Mouse (Mus musculus) kidney, embryonic 16.5 days (tissue): ENCODE results near the gene Vdr. TPM values are rescaled to one million over a fixed set of nuclear protein-coding genes. Genes with fewer than 3 reads are reported as not detected.

Experiments
- ATAC-seq: fragments of 200-750 bp; cut with Nextera tagmentation; 2 replicates; pipeline ENCODE4 v1.8.0; 2017; ENCODE audit warnings: moderate TSS enrichment; ENCODE audit not compliant: low FRiP score, low TSS enrichment
- H3K27ac ChIP-seq: fragments of 300-500 bp; sonication (generic); 2 replicates; pipeline ENCODE4 v1.5.1; 2014; ENCODE audit warnings: low read length
- H3K27me3 ChIP-seq: fragments of 300-500 bp; sonication (generic); 2 replicates; pipeline ENCODE4 v1.6.1; 2014; ENCODE audit warnings: low read length, control low read depth, mixed read lengths; ENCODE audit not compliant: insufficient read depth
- H3K36me3 ChIP-seq: fragments of 300-500 bp; sonication (generic); 2 replicates; pipeline ENCODE4 v1.6.1; 2014; ENCODE audit warnings: low read length, control low read depth, mixed read lengths; ENCODE audit not compliant: insufficient read depth
- H3K4me1 ChIP-seq: fragments of 300-500 bp; sonication (generic); 2 replicates; pipeline ENCODE4 v1.6.1; 2014; ENCODE audit warnings: low read length, control low read depth, mixed read lengths; ENCODE audit not compliant: insufficient read depth
- H3K4me2 ChIP-seq: fragments of 300-500 bp; sonication (generic); replicated peaks from 2 replicates; pipeline ENCODE4 v1.6.1; 2014; ENCODE audit warnings: low read depth, low read length
- H3K4me3 ChIP-seq: fragments of 300-500 bp; sonication (generic); 2 replicates; pipeline ENCODE4 v1.5.1; 2014; ENCODE audit warnings: mild to moderate bottlenecking, low read length
- H3K9ac ChIP-seq: fragments of 300-500 bp; sonication (generic); replicated peaks from 2 replicates; pipeline ENCODE4 v1.6.1; 2014; ENCODE audit warnings: low read length
- H3K9me3 ChIP-seq: fragments of 300-500 bp; sonication (generic); 2 replicates; pipeline ENCODE4 v1.6.1; 2016; ENCODE audit warnings: low read length, control low read depth
- WGBS: fragments of 180-500 bp; shearing (Covaris S2); extraction: QIAGEN DNeasy Blood & Tissue Kit; methylation state at CpG from one replicate; pipeline ENCODE4 v1.1.7; 2014; 5-methylcytosine and 5-hydroxymethylcytosine counted together
- polyA plus RNA-seq: library from polyadenylated mRNA; unstranded; fragments of >200 nt; fragmentation: Nextera tagmentation; extraction: Ambion mirVana; gene quantifications from 2 replicates; pipeline ENCODE4 v1.2.1, GENCODE M21; 2015

Gene Vdr
- polyA plus RNA-seq, 1 experiment from 2014 or later, result 10.5 TPM

DNA sequence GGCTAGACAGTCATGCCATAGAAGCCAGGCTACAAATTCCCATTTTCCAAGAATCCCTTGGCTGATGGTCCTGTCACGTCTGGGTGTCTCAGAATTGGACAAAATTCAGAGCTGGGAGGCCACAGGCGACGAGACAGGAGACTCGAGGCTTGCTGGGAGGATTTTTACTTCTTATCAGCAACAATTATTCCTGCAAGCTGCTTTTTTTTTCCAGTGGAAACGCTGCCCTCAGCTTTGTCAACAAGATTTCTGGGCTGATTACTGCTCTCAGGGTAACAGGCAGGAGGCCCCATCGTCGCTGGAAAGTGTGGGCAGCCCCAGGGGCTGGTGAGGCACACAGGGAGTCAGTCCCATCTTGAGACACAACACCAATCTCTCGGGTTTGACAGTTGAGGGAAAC, 17.9 kb downstream of the Vdr start:
- Histone ChIP-seq H3K9me3 (no peaks in the 10 kb centered on the region), H3K4me2 (no peak overlapping the region), H3K27me3 (no peaks in the 10 kb centered on the region), H3K27ac (no peak overlapping the region), H3K4me1 (peaks cover 26% of the 10 kb centered on the region), H3K9ac (no peak overlapping the region), H3K36me3 (no peaks in the 10 kb centered on the region), H3K4me3 (no peak overlapping the region)
- 55% methylated on average over 8 of the region's 8 CpGs for WGBS
- ATAC-seq, result no peak

DNA sequence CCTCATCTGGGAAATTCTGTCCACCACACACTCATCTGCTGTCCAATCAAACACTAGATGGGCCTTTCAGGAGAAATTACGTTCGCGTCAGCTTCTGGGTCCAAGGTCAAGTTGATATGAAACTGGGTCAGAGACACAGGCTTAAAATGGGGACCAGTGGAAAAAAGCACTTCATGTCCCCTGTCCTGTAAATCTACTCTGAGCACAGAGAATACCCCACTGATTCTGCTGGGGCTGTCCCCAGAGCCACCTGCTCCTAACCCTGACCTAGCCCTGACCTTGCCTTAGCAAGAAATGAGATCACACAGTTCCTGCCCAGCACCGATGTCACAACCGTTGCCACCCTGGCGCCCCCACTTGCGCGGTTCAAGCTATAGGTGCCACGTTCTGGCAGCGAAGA, 20.0 kb downstream of the Vdr start:
- no peak overlapping the region for H3K4me3 ChIP-seq
- H3K36me3 ChIP-seq, result no peaks in the 10 kb centered on the region
- no peak for ATAC-seq
- no peak overlapping the region for H3K27ac ChIP-seq
- peaks cover 12% of the 10 kb centered on the region for H3K4me1 ChIP-seq
- no peak overlapping the region for H3K9ac ChIP-seq
- 88% methylated on average over 10 of the region's 10 CpGs for WGBS
- no peaks in the 10 kb centered on the region for H3K27me3 ChIP-seq
- H3K4me2 ChIP-seq, result no peak overlapping the region
- no peaks in the 10 kb centered on the region for H3K9me3 ChIP-seq

DNA sequence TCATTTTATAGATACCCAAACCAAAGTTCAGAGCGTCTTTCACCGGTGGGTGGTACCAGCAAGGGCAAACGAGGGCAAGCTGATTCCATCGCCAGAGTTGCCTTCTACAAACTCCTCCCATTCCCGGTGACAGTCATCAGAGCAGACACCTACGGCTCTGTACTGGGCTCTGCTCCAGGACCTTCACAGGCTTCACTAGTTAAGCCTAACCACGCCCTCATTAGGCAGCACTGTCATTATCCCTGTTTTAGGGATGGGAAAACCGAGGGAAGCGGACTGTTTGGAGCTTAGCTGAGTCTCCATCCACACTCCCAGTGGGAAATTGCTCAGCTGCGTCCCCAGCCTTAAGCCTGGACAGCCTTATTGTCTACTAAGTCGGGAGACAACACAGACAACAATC, 20.4 kb downstream of the Vdr start:
- no peaks in the 10 kb centered on the region for H3K36me3 ChIP-seq
- H3K4me2 ChIP-seq, result no peak overlapping the region
- ATAC-seq, result no peak
- no peaks in the 10 kb centered on the region for H3K9me3 ChIP-seq
- WGBS, result 59% methylated on average over 11 of the region's 11 CpGs
- H3K27me3 ChIP-seq, result no peaks in the 10 kb centered on the region
- H3K9ac ChIP-seq, result no peak overlapping the region
- no peak overlapping the region for H3K27ac ChIP-seq
- peaks cover 11% of the 10 kb centered on the region for H3K4me1 ChIP-seq
- no peak overlapping the region for H3K4me3 ChIP-seq

DNA sequence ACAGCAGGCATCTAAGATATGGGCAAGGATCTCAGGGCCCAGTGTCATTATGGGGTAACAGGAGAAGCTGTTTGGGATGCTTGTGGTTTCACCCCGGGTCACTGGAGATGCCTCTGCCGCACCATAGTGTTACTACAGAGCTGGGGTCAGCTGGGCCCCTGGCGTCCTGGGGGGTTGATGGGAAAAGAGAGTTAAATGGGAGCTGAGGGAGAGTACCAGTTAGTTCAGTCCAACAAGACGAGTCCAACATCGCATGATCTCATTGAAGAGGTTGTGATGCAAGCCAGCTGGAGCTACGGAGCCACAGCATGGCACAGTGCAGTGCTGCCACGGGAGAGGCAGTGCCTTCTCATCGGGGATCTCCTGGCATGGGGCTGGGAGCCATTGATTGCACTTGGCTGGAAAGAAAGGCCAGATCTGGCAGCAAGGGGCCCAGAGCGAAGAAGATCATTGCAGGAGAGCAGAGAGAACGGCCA, 22.9 kb downstream of the Vdr start:
- Histone ChIP-seq H3K9me3 (no peaks in the 10 kb centered on the region), H3K4me3 (no peak overlapping the region), H3K27ac (no peak overlapping the region), H3K4me2 (no peak overlapping the region), H3K36me3 (no peaks in the 10 kb centered on the region), H3K9ac (no peak overlapping the region), H3K4me1 (peaks cover 10% of the 10 kb centered on the region), H3K27me3 (no peaks in the 10 kb centered on the region)
- WGBS, result 68% methylated on average over 10 of the region's 10 CpGs
- no peak for ATAC-seq

DNA sequence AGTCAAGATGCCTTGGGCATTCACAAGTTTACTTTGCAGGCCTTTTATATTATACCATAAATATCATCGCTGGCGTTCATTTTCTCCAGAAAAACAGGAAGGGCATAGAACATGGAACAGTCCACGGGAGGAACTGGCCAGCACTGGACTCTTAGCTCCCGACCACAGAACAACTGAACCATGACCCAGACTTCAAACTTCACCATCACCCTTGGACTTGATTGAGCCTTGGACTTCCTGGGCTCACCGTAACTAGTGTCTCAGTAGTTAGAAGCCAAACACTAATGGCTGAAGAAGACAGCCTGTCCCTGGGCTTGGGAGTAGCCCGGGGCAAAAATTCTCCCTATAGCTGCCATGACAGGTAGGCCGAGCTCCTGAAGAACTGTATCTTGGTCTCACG, 29.0 kb downstream of the Vdr start:
- Histone ChIP-seq H3K9me3 (no peaks in the 10 kb centered on the region), H3K4me2 (no peak overlapping the region), H3K9ac (no peak overlapping the region), H3K4me1 (no peaks in the 10 kb centered on the region), H3K36me3 (no peaks in the 10 kb centered on the region), H3K4me3 (no peak overlapping the region), H3K27me3 (no peaks in the 10 kb centered on the region), H3K27ac (no peak overlapping the region)
- ATAC-seq, result no peak
- WGBS, result 81% methylated on average over 8 of the region's 8 CpGs

DNA sequence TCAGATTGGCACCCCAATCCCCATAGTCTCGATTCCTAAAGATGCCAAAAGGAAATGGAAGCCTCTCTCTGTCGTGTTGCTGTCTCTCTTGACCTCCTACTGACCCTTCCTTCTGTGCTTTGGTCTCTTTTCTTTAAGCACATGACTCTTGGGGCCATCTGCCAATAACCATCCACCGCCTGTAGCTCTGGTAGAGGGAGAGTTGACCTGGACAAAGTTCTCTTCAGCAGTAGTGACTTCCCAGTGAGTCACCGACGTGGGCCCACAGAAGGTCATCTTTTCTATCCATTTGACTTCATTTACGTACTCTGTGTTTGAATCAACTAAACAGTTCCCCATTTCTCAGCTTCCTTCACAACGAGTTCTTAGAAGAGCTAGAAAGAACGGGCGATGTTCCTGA, 30.0 kb downstream of the Vdr start:
- Histone ChIP-seq H3K27ac (no peak overlapping the region), H3K4me2 (no peak overlapping the region), H3K9me3 (no peaks in the 10 kb centered on the region), H3K9ac (no peak overlapping the region), H3K4me1 (no peaks in the 10 kb centered on the region), H3K4me3 (no peak overlapping the region), H3K36me3 (no peaks in the 10 kb centered on the region), H3K27me3 (no peaks in the 10 kb centered on the region)
- WGBS, result 78% methylated on average over 9 of the region's 9 CpGs
- ATAC-seq, result no peak

DNA sequence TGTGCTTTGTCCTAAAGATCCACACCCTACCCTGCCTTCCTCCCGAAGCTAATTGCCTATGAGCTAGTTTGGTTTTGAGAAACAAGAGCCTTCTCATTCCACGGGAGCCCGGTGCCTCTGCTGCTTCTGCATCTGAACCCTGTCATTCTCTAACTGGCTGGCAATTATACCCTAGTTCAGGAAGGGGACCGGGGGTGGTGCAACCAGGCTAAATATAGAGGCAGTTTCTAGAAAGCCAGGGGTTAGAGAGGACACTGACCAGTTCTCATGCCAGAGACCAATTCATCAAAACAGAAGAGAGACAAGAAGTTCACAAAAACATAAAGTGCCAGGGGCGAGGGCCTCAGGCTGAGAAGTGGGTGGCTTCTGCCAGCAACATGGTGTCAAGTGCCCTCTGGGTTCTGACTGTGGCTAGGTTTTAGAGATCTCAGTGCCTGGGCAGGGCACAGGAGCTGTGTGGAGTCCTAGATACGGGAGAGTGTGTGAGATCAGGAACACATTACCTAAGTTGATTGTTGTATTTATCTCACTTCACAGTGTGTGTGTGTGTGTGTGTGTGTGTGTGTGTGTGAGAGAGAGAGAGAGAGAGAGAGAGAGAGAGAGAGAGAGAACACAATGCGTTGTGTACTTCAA, 31.6 kb downstream of the Vdr start:
- Histone ChIP-seq H3K36me3 (no peaks in the 10 kb centered on the region), H3K4me2 (no peak overlapping the region), H3K4me3 (no peak overlapping the region), H3K27ac (no peak overlapping the region), H3K9me3 (no peaks in the 10 kb centered on the region), H3K4me1 (peaks cover 3% of the 10 kb centered on the region; the same call in 1 of the 2 replicates), H3K27me3 (no peaks in the 10 kb centered on the region), H3K9ac (no peak overlapping the region)
- 57% methylated on average over 7 of the region's 7 CpGs for WGBS
- ATAC-seq, result no peak

DNA sequence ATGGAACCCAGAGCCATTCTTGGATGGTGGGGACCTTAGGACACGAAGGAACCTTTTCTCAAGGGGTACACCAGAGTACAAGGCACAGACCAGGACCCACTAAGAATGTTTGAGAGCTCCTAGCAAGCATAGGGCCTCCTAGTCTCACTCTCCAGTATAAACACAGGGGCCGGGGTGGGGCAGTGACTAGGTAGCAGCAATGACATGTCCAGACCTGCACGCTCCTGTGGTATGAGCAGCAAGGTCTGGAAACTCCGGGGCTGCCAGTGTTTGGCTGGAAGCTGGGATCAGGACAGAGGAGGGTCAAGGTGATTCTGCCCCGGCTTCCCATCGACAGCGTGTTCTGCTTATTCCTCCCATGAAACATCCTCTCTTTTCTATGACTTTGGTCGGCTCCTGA, 34.6 kb downstream of the Vdr start:
- 85% methylated on average over 8 of the region's 8 CpGs for WGBS
- Histone ChIP-seq H3K27ac (no peak overlapping the region), H3K4me2 (no peak overlapping the region), H3K9me3 (no peaks in the 10 kb centered on the region), H3K27me3 (no peaks in the 10 kb centered on the region), H3K36me3 (no peaks in the 10 kb centered on the region), H3K4me3 (no peak overlapping the region), H3K4me1 (peaks cover 4% of the 10 kb centered on the region; the same call in 1 of the 2 replicates), H3K9ac (no peak overlapping the region)
- no peak for ATAC-seq

DNA sequence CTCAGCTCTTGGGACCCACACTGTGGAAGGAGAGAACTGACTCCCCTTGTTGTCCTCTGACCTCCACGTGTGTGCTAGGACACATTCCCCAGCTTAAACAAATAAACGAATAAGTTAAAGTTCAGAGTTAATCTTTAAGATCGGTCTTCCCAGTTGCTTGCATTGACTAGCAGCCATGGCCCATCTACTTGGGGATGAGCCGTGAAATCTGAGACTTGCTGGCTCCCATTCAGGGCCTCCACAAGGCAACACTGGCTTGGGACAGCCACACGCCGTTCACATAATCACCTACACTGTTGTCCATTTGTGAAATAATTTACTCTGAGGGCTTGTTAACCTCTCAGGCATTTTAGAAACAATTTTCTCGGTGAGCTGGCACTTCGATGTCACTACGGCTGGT, 36.7 kb downstream of the Vdr start:
- no peak overlapping the region for H3K27ac ChIP-seq
- no peaks in the 10 kb centered on the region for H3K9me3 ChIP-seq
- no peaks in the 10 kb centered on the region for H3K36me3 ChIP-seq
- ATAC-seq, result peak; percentile 66
- no peak overlapping the region for H3K9ac ChIP-seq
- 34% methylated on average over 9 of the region's 9 CpGs for WGBS
- no peaks in the 10 kb centered on the region for H3K27me3 ChIP-seq
- H3K4me1 ChIP-seq, result peaks cover 4% of the 10 kb centered on the region; the same call in 1 of the 2 replicates
- H3K4me2 ChIP-seq, result no peak overlapping the region
- H3K4me3 ChIP-seq, result no peak overlapping the region

DNA sequence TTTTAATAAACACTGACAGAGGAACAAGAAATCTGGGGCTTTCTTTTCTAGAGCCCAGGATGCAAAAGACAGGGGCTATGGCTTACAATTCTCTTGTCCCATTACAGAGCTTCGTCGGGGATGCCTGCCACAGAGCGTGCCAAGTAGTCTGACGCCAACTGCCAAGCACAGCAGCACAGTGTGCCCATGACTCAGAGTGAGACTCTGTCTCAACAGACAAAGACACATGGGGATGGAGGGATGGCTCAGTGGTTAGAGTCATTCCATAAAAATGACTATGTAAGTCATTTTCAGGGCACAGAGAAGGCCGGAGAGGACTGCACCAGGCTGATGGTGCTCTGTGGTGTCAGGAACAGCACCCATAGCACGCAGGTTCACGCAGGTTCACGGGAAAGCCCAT, 38.3 kb downstream of the Vdr start:
- H3K27me3 ChIP-seq, result no peaks in the 10 kb centered on the region
- no peak overlapping the region for H3K4me2 ChIP-seq
- no peak overlapping the region for H3K9ac ChIP-seq
- H3K4me1 ChIP-seq, result peaks cover 4% of the 10 kb centered on the region; the same call in 1 of the 2 replicates
- H3K27ac ChIP-seq, result no peak overlapping the region
- 0 out of 2 replicates have a peak, but pooled peaks cover 5% of the 10 kb centered on the region for H3K9me3 ChIP-seq
- 94% methylated on average over 8 of the region's 8 CpGs for WGBS
- H3K36me3 ChIP-seq, result no peaks in the 10 kb centered on the region
- ATAC-seq, result no peak
- H3K4me3 ChIP-seq, result no peak overlapping the region
